Mouse (Mus musculus) gastrocnemius, postnatal 14 days (tissue): ENCODE data around the gene Ncoa3. TPM values are rescaled to one million over a fixed set of nuclear protein-coding genes. Genes with fewer than 3 reads are reported as not detected.
"Not testable (repeated sequence)": the region's sequence is repeated elsewhere in the genome, so short reads cannot be mapped to it uniquely, and the experiment has no call there.

Experiments
- DNase-seq: peaks from one replicate; pipeline ENCODE4 v3.0.0; 2021; ENCODE audit warnings: mixed read lengths
- intact Hi-C: fragments of 180-260 bp; cut with DNase I; formaldehyde crosslinking; loops from one replicate; pipeline ENCODE4 v1.15.1; 2025; ENCODE audit warnings: low total_unique reads
- long read RNA-seq, 2 experiments: library from polyadenylated mRNA; stranded (forward); transcript quantifications; one replicate each; pipeline ENCODE4 v2.0.0; 2021
- total RNA-seq, 2 experiments: library from RNA; stranded (reverse); gene quantifications; 2 replicates each; pipeline ENCODE4 v1.2.3; 2021

The Ncoa3 gene
- 10 to 100 TPM; 11.1 to 13.9 TPM for total RNA-seq
- long read RNA-seq, experiment 1, result 0 reads
- long read RNA-seq, experiment 2, full-length matches to known transcripts, result 2 of 5 reads
- long read RNA-seq, experiment 2, partial matches to known transcripts, result 1 of 5 reads
- long read RNA-seq, experiment 2, other reads (novel, unspliced or antisense), result 2 of 5 reads

- intact Hi-C loops, result no loop called here
- DNase-seq, result peak; percentile 95
Observed at GRCm38 (mm10) chr2:165992270-165993172, at the start of gene Ncoa3. Ncoa3 (plus strand) TSS chr2:165992636.

GRCm38 (mm10) chr2:165943113-165943512 is 49.3 kb upstream of the Ncoa3 start:
- intact Hi-C loops, result no loop called here
- no peak for DNase-seq

- DNase-seq, result no peak
- intact Hi-C loops, result no loop called here
Observed at GRCm38 (mm10) chr2:165944576-165945351, 47.7 kb upstream of the Ncoa3 start.

- no peak for DNase-seq
- intact Hi-C loops, result no loop called here
Observed at GRCm38 (mm10) chr2:165946046-165946564, 46.3 kb upstream of the Ncoa3 start.

GRCm38 (mm10) chr2:165948007-165948406 is 44.4 kb upstream of the Ncoa3 start:
- intact Hi-C loops, result no loop called here
- no peak for DNase-seq

GRCm38 (mm10) chr2:165948785-165949184 is 43.7 kb upstream of the Ncoa3 start:
- DNase-seq, intact Hi-C loops: not testable (repeated sequence)

GRCm38 (mm10) chr2:165949719-165950118 is 42.7 kb upstream of the Ncoa3 start:
- no peak for DNase-seq
- intact Hi-C loops, result no loop called here

- no peak for DNase-seq
- intact Hi-C loops, result no loop called here
Observed at GRCm38 (mm10) chr2:165951432-165952068, 40.9 kb upstream of the Ncoa3 start.

- intact Hi-C loops, result no loop called here
- DNase-seq, result peak; percentile 32
Observed at GRCm38 (mm10) chr2:165954872-165955271, 37.6 kb upstream of the Ncoa3 start.

- intact Hi-C loops, result no loop called here
- no peak for DNase-seq
Observed at GRCm38 (mm10) chr2:165955386-165955785, 37.0 kb upstream of the Ncoa3 start.

GRCm38 (mm10) chr2:165956096-165956740 is 36.2 kb upstream of the Ncoa3 start:
- intact Hi-C loops, result no loop called here
- no peak for DNase-seq

GRCm38 (mm10) chr2:165957257-165957828 is 35.1 kb upstream of the Ncoa3 start:
- intact Hi-C loops, result no loop called here
- no peak for DNase-seq

- intact Hi-C loops, result no loop called here
- DNase-seq, result no peak
Observed at GRCm38 (mm10) chr2:165958556-165958955, 33.9 kb upstream of the Ncoa3 start.

GRCm38 (mm10) chr2:165960695-165961094 is 31.7 kb upstream of the Ncoa3 start:
- DNase-seq, result no peak
- intact Hi-C loops, result no loop called here

GRCm38 (mm10) chr2:165962824-165963223 is 29.6 kb upstream of the Ncoa3 start:
- no peak for DNase-seq
- intact Hi-C loops, result no loop called here

GRCm38 (mm10) chr2:165964121-165964520 is 28.3 kb upstream of the Ncoa3 start:
- intact Hi-C loops, result no loop called here
- DNase-seq, result no peak

- intact Hi-C loops, result no loop called here
- DNase-seq, result no peak
Observed at GRCm38 (mm10) chr2:165967076-165967475, 25.4 kb upstream of the Ncoa3 start.

GRCm38 (mm10) chr2:165967823-165968555 is 24.4 kb upstream of the Ncoa3 start:
- no peak for DNase-seq

More at GRCm38 (mm10) chr2:165967823-165968555, 24.4 kb upstream of the Ncoa3 start:
- intact Hi-C loops, result no loop called here
